Mouse (Mus musculus): ENCODE measurements at regions not wholly inside any gene's neighbourhood (a gene's known extent, or its start where the extent isn't known, plus 50 kb on each side); places are given as distances from the start of the nearest gene placed in this dataset.

DNA sequence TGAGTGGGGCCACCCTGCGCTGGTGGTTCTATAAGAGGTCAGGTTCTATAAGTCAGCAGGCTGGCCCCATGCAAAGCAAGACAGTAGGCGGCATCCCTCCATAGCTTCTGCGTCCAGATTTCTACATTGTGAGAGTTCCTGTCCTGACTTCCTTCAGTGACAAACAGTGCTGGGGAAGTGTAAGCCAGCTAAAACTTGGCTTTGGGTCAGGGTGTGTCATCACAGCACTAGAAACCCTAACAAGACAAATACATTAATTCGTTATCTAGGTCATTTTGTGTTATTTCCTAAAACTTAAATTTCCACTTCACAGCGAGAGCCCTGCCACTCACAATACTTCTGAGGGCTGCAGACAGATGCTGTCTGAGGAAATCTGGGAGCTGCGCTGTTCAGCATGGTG, 181.3 kb downstream of the Ifng start:
- DNase-seq (ENCODE audit: low read depth in 1 of 2, low spot score in 2 of 2): no peak

GRCm38 (mm10) chr10:118622916-118623315, 182.1 kb downstream of the Ifng start:
- DNase-seq (ENCODE audit: low read depth in 1 of 2, low spot score in 2 of 2): no peak

DNA sequence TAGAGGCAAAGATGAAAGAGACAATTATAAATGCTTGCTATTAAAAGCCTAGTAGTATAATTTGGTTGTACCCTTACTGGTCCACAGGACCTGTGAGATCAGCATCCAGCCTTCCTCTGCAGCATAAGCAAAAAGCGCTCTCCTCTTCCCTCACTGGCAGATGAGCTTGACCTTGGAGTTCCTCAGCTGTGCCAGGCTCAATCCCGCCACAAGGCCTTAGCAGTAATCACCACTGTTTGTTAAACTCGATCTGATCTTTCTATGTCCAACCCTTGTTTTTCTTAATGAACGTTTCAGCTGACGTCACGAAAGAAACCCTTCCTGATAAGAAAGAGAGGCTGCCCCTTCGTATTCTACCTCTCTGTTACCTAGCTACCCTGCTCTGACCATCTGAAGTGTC, 183.5 kb downstream of the Ifng start:
- no peak for DNase-seq (ENCODE audit: low read depth in 1 of 2, low spot score in 2 of 2)

GRCm38 (mm10) chr10:118628000-118628399, 187.2 kb downstream of the Ifng start:
- no peak for DNase-seq (ENCODE audit: low read depth in 1 of 2, low spot score in 2 of 2)

GRCm38 (mm10) chr10:118629360-118630040, 188.7 kb downstream of the Ifng start:
- DNase-seq (ENCODE audit: low read depth in 1 of 2, low spot score in 2 of 2): no peak

- no peak for DNase-seq (ENCODE audit: low read depth in 1 of 2, low spot score in 2 of 2)
Observed at GRCm38 (mm10) chr10:118631786-118632185, 190.9 kb downstream of the Ifng start.

- DNase-seq (ENCODE audit: low read depth in 1 of 2, low spot score in 2 of 2): no peak
Observed at GRCm38 (mm10) chr10:118632187-118632586, 191.3 kb downstream of the Ifng start.

- DNase-seq (ENCODE audit: low read depth in 1 of 2, low spot score in 2 of 2): no peak
Observed at GRCm38 (mm10) chr10:118633429-118633828, 192.6 kb downstream of the Ifng start.

DNA sequence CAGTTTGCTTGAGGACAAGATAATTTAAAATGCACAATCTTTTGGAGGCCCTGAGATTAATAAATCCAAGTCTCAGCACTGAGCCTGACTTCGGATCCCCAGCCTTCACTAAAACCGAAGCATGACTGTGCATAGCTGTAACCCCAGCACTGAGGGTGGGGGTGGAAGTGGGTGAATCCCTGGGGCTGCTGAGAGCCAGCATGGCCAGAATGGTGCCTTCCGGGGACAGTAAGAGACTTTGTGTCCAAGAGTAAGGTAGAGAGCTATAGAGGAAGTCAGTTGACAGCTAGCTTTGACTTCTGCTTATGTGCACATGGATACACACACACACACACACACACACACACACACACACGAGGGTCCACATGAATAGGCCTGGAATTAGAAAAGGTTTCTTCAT, 198.3 kb downstream of the Ifng start:
- DNase-seq (ENCODE audit: low read depth in 1 of 2, low spot score in 2 of 2): no peak

DNA sequence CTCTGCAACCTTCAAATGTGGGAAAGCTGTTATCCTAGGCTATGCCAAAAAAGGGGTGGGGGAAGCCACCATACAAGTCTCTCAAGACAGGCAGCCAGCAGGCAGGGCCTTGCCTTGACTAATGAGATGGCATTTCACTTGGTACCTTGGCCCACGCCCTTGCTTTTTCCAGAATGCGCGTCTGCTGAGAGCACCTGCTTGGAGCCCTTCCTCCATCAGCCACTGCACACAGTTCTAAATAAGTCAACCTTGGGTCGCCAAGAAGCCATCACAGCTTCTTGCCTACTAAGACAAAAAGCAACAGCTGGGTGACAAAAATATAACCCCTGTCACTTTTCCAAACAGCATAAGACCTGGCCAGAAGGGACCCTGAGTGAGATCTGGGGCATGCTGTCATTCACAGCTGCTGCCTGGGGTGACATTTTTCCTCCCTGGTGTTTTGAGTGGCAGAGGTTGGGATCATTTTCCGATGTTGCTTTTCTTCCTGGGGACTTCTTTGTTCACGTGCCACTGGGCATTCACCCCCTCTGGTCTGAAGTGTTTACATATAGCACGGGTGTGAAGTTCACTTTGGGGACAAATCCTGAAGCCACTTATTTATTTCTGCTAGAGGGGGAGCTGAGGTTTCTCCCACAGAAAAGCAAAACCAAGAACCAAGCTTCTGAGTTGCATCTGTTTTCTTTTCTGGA, 199.4 kb downstream of the Ifng start:
- no peak for DNase-seq (ENCODE audit: low read depth in 1 of 2, low spot score in 2 of 2)

- DNase-seq (ENCODE audit: low read depth in 1 of 2, low spot score in 2 of 2): no peak
Observed at GRCm38 (mm10) chr10:118640810-118641427, 200.1 kb downstream of the Ifng start.

- no peak for DNase-seq (ENCODE audit: low read depth in 1 of 2, low spot score in 2 of 2)
Observed at GRCm38 (mm10) chr10:118643622-118644021, 202.8 kb downstream of the Ifng start.

GRCm38 (mm10) chr10:118648111-118648510, 207.3 kb downstream of the Ifng start:
- DNase-seq (ENCODE audit: low read depth in 1 of 2, low spot score in 2 of 2): no peak

GRCm38 (mm10) chr10:118656561-118656960, 213.4 kb downstream of the Dyrk2 start:
- DNase-seq (ENCODE audit: low read depth in 1 of 2, low spot score in 2 of 2): no peak

- no peak for DNase-seq (ENCODE audit: low read depth in 1 of 2, low spot score in 2 of 2)
Observed at GRCm38 (mm10) chr10:118666009-118666408, 204.0 kb downstream of the Dyrk2 start.

- no peak for DNase-seq (ENCODE audit: low read depth in 1 of 2, low spot score in 2 of 2)
Observed at GRCm38 (mm10) chr10:118675816-118676465, 194.1 kb downstream of the Dyrk2 start.

GRCm38 (mm10) chr10:118678750-118679418, 191.1 kb downstream of the Dyrk2 start:
- no peak for DNase-seq (ENCODE audit: low read depth in 1 of 2, low spot score in 2 of 2)

DNA sequence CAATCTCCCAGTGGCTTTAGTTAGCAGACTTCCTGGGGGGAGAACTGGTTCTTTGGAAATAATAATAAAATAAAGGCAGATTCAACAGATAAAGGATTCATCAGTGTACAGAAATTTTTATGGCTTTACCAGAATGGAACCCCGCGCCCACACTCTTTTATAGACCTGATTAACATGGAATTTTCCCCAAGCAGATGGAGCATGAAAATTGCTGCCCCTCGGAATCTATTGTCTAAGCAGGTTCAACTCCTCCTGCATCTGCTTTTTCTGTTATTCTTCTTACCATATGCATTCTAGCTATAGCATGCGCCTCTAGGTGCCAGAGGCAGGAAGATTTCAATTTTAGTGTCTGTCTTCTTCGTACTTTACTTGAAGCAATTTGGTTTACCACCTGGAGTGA, 190.5 kb downstream of the Dyrk2 start:
- no peak for DNase-seq (ENCODE audit: low read depth in 1 of 2, low spot score in 2 of 2)

- no peak for DNase-seq (ENCODE audit: low read depth in 1 of 2, low spot score in 2 of 2)
Observed at GRCm38 (mm10) chr10:118680896-118681295, 189.1 kb downstream of the Dyrk2 start.

DNA sequence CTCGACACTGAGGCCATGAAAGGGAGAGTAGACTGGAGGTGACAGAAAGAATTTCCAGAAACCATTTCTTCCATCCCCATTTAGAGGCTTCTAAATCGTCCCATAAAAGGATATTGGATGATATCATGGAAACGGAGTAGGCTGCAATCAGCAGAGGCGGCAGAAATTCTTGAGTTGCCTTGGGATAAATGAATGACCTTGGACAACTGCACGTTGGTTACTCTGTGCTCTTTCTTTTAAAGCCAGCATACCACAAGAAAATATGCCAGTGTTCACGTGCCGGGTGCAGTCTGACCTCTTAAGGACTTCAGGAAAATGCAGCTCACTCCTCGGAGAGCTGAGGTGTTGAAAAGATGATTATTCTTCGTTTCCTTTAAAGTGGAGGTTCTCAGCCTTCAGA, 186.7 kb downstream of the Dyrk2 start:
- DNase-seq (ENCODE audit: low read depth in 1 of 2, low spot score in 2 of 2): no peak

DNA sequence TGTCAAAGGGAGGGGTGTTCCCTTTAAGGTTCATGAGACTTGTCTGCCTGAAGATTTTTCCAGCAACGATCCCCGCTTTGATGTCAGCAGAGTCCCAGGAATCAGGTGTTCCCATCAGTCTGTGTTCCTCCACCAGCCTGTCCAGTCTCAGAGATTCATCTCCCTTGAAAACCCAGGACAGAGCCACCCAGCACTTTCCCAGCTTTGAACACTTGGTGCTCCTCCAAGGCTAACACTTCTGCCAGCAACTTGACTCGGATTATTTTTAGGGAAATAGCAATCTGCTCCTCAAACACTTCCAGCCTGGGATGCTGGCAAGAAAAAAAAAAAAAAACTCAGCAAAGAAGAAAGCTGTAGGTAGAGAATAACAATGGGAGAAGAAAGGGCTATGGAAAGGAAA, 170.7 kb downstream of the Dyrk2 start:
- no peak for DNase-seq (ENCODE audit: low read depth in 1 of 2, low spot score in 2 of 2)
